Mouse (Mus musculus): ENCODE measurements at regions not wholly inside any gene's neighbourhood (a gene's known extent, or its start where the extent isn't known, plus 50 kb on each side); places are given as distances from the start of the nearest gene placed in this dataset.

GRCm38 (mm10) chr7:73088321-73088720 lies 287.0 kb upstream of the Rgma start:
- TF ChIP-seq CTCF (IDR thresholded peaks at IDR 0.05; ENCODE audit: insufficient read depth, low read depth, low read length) (no peak), POLR2A (IDR thresholded peaks at IDR 0.05; ENCODE audit: insufficient read depth, low read depth, low read length) (no peak)
